Mouse (Mus musculus) induced T-regulatory cell, adult 2 months (primary cell): Measurements from ENCODE around the gene Lrrc29.
A peak's percentile ranks its signal among the peaks of the same experiment; 100 is the strongest.

Experiments used
- DNase-seq: peaks from one replicate; pipeline ENCODE4 v3.0.0-alpha.2; 2012; ENCODE audit warnings: low read depth

The Lrrc29 gene

GRCm38 (mm10) chr8:105265128-105265527 is 61.0 kb downstream of the Lrrc29 start:
- DNase-seq, result peak; percentile 88

GRCm38 (mm10) chr8:105264024-105264982 is 61.8 kb downstream of the Lrrc29 start, which contains the start of the genes Tradd and Fbxl8:
TSS of gene Tradd (minus strand) at chr8:105264609.
TSS of gene Fbxl8 (plus strand) at chr8:105264648.
- peak; percentile 87 for DNase-seq

- DNase-seq, result peak; percentile 25
Observed at GRCm38 (mm10) chr8:105263244-105263912, 62.7 kb downstream of the Lrrc29 start.
